Mouse (Mus musculus): ENCODE measurements around the gene Ly86.

Gene Ly86

GRCm38 (mm10) chr13:37433730-37434129 is 88.7 kb downstream of the Ly86 start:
- DNase-seq = no peak

- peak; percentile 73 to 84 for DNase-seq
These were observed 89.2 kb downstream of the Ly86 start for GRCm38 (mm10) chr13:37434137-37434772.

- peak in 1 of 2 experiments; percentile 30 for DNase-seq
These were observed 89.8 kb downstream of the Ly86 start for GRCm38 (mm10) chr13:37434841-37435240.

GRCm38 (mm10) chr13:37436267-37437013 is 91.4 kb downstream of the Ly86 start:
- DNase-seq = no peak

- no peak for DNase-seq
These were observed 93.8 kb downstream of the Ly86 start for GRCm38 (mm10) chr13:37438788-37439187.

- DNase-seq = no peak
These were observed 94.5 kb downstream of the Ly86 start for GRCm38 (mm10) chr13:37439477-37439876.

- no peak for DNase-seq
These were observed 94.9 kb downstream of the Ly86 start for GRCm38 (mm10) chr13:37439941-37440340.

- no peak for DNase-seq
These were observed 95.7 kb downstream of the Ly86 start for GRCm38 (mm10) chr13:37440593-37441307.

GRCm38 (mm10) chr13:37442058-37442457 is 97.0 kb downstream of the Ly86 start:
- no peak for DNase-seq

- DNase-seq = no peak
These were observed 97.5 kb downstream of the Ly86 start for GRCm38 (mm10) chr13:37442531-37442930.

GRCm38 (mm10) chr13:37446699-37447258 is 101.8 kb downstream of the Ly86 start:
- no peak for DNase-seq

- no peak for DNase-seq
These were observed 106.0 kb downstream of the Ly86 start for GRCm38 (mm10) chr13:37451021-37451420.

- no peak for DNase-seq
These were observed 106.5 kb downstream of the Ly86 start for GRCm38 (mm10) chr13:37451471-37451870.

- peak; percentile 34 to 43 for DNase-seq
These were observed 107.3 kb downstream of the Ly86 start for GRCm38 (mm10) chr13:37452022-37452941.

GRCm38 (mm10) chr13:37453203-37453602 is 108.2 kb downstream of the Ly86 start:
- peak; percentile 86 to 88 for DNase-seq

- no peak for DNase-seq
These were observed 109.3 kb downstream of the Ly86 start for GRCm38 (mm10) chr13:37454356-37454755.

GRCm38 (mm10) chr13:37455561-37455960 is 110.6 kb downstream of the Ly86 start:
- DNase-seq = peak; percentile 37 to 40

GRCm38 (mm10) chr13:37457007-37457827 is 112.2 kb downstream of the Ly86 start:
- DNase-seq = peak; percentile 63 to 72

GRCm38 (mm10) chr13:37458557-37458956 is 113.5 kb downstream of the Ly86 start:
- DNase-seq = peak in 1 of 2 experiments; percentile 30

GRCm38 (mm10) chr13:37459022-37459421 is 114.0 kb downstream of the Ly86 start:
- no peak for DNase-seq
